ENCODE assay signal across 18 mouse cellular contexts in genomic region chr16:18152769-18153445, GRCm38 (mm10). TPM values are rescaled to one million over a fixed set of nuclear protein-coding genes. Genes with fewer than 3 reads are reported as not detected.
DNase-seq lines count a peak whose midpoint lies in the region; ATAC-seq and TF ChIP-seq lines count a peak whose summit lies in the region.
"Had no signal": no experiment of that assay in that cellular context is flagged by ENCODE, and none has a peak within 500 bp of the region (broad histone marks: within the 10 kb centered on the region; RNA-seq: fewer than 3 reads in every experiment).

No protein-coding gene starts in this region.

- no peak overlapping the region for H3K4me2 ChIP-seq in forebrain, embryonic 12.5 days
- H3K4me2 ChIP-seq in hindbrain, postnatal 0 days (ENCODE audit: low read depth, low read length) = no peak overlapping the region
- H3K4me2 ChIP-seq: midbrain, embryonic 11.5 days; neural tube, embryonic 13.5 days had no signal

- H3K9ac ChIP-seq in forebrain, embryonic 12.5 days = no peak overlapping the region
- no peak overlapping the region for H3K9ac ChIP-seq in hindbrain, postnatal 0 days (replicated peaks; ENCODE audit: low read length)

- peaks cover 68% of the 10 kb centered on the region for H3K4me1 ChIP-seq in forebrain, embryonic 10.5 days
- H3K4me1 ChIP-seq in forebrain, embryonic 12.5 days = peaks cover 72% of the 10 kb centered on the region
- H3K4me1 ChIP-seq in embryonic facial prominence, embryonic 10.5 days = peaks cover 48% of the 10 kb centered on the region
- H3K4me1 ChIP-seq in hindbrain, postnatal 0 days (ENCODE audit: insufficient read depth, low read length) = peaks cover 36% of the 10 kb centered on the region

- DNase-seq in forebrain, embryonic 10.5 days (ENCODE audit: extremely low spot score, low spot score) = no peak
- DNase-seq in layer of hippocampus, adult 9-11 months = peak; percentile 76
- no peak for DNase-seq in layer of hippocampus, postnatal 14 days (ENCODE audit: low spot score in 2 of 2)
- no peak for DNase-seq in embryonic facial prominence, embryonic 10.5 days (ENCODE audit: low spot score)
- peak; percentile 47 for DNase-seq in right cerebral cortex, postnatal 14 days
- DNase-seq in hindbrain, postnatal 0 days (ENCODE audit: low spot score) = no peak
- no peak for DNase-seq in embryo, embryonic 10.5 days (ENCODE audit: low spot score)
- DNase-seq: adrenal gland, postnatal 10 days; heart, postnatal 4 days; kidney, adult 2 months; kidney, postnatal 14 days; lung, adult 2 months; lung, postnatal 4 days; thymus, adult 2 months had no signal

- H3K27me3 ChIP-seq in forebrain, embryonic 10.5 days (ENCODE audit: poor library complexity, severe bottlenecking) = peaks cover 10% of the 10 kb centered on the region
- H3K27me3 ChIP-seq in forebrain, embryonic 12.5 days = no peaks in the 10 kb centered on the region
- peaks cover 19% of the 10 kb centered on the region for H3K27me3 ChIP-seq in embryonic facial prominence, embryonic 10.5 days (replicated peaks; ENCODE audit: low read depth, poor library complexity, severe bottlenecking)
- no peaks in the 10 kb centered on the region for H3K27me3 ChIP-seq in hindbrain, postnatal 0 days (ENCODE audit: insufficient read depth, low read length)
- H3K27me3 ChIP-seq: neural tube, embryonic 13.5 days had no signal

- peak overlapping the region; percentile 40; the same call in 1 of the 2 replicates for H3K27ac ChIP-seq in forebrain, embryonic 10.5 days
- no peak overlapping the region for H3K27ac ChIP-seq in forebrain, embryonic 12.5 days
- H3K27ac ChIP-seq in embryonic facial prominence, embryonic 10.5 days (replicated peaks) = 0 out of 2 replicates have a peak overlapping the region, but pooled peaks have one; percentile 10
- no peak overlapping the region for H3K27ac ChIP-seq in hindbrain, postnatal 0 days

- H3K36me3 ChIP-seq in forebrain, embryonic 10.5 days (replicated peaks) = no peaks in the 10 kb centered on the region
- H3K36me3 ChIP-seq in forebrain, embryonic 12.5 days (replicated peaks) = peaks cover 8% of the 10 kb centered on the region; the same call in 1 of the 2 replicates
- no peaks in the 10 kb centered on the region for H3K36me3 ChIP-seq in embryonic facial prominence, embryonic 10.5 days (replicated peaks)
- H3K36me3 ChIP-seq in hindbrain, postnatal 0 days (ENCODE audit: insufficient read depth, low read length) = no peaks in the 10 kb centered on the region

- no peak overlapping the region for H3K4me3 ChIP-seq in forebrain, embryonic 10.5 days
- no peak overlapping the region for H3K4me3 ChIP-seq in forebrain, embryonic 12.5 days (replicated peaks)
- no peak overlapping the region for H3K4me3 ChIP-seq in embryonic facial prominence, embryonic 10.5 days
- H3K4me3 ChIP-seq in hindbrain, postnatal 0 days (ENCODE audit: low read length) = no peak overlapping the region
- H3K4me3 ChIP-seq: neural tube, embryonic 13.5 days had no signal

- no peak for TF ChIP-seq CTCF in hindbrain, postnatal 0 days (IDR thresholded peaks at IDR 0.05; ENCODE audit: low read depth)

- no peaks in the 10 kb centered on the region for H3K9me3 ChIP-seq in forebrain, embryonic 10.5 days
- no peaks in the 10 kb centered on the region for H3K9me3 ChIP-seq in forebrain, embryonic 12.5 days
- no peaks in the 10 kb centered on the region for H3K9me3 ChIP-seq in embryonic facial prominence, embryonic 10.5 days
- H3K9me3 ChIP-seq in hindbrain, postnatal 0 days (ENCODE audit: low read length) = no peaks in the 10 kb centered on the region
- H3K9me3 ChIP-seq: neural tube, embryonic 13.5 days had no signal

- no peak for ATAC-seq in forebrain, embryonic 12.5 days (ENCODE audit: low FRiP score)
- no peak for ATAC-seq in hindbrain, postnatal 0 days

- WGBS in forebrain, embryonic 10.5 days = 87% methylated on average over 9 of the region's 9 CpGs
- 89% methylated on average over 9 of the region's 9 CpGs for WGBS in forebrain, embryonic 12.5 days
- 89% methylated on average over 9 of the region's 9 CpGs for WGBS in embryonic facial prominence, embryonic 10.5 days
- whole genome bisulfite sequencing in hindbrain, postnatal 0 days = 90% methylated on average over 9 of the region's 9 CpGs

RNA-seq across cellular contexts. Expression of gene Rtn4r, which starts 25.5 kb away (rescaled TPM):
- 0.87 and 1.2 TPM in 2 replicates for polyA plus RNA-seq in forebrain, embryonic 10.5 days (2016; fragmentation: Nextera tagmentation; extraction: Ambion mirVana)
- 5.4 and 6.2 TPM in 2 replicates for polyA plus RNA-seq in forebrain, embryonic 12.5 days (2016; fragmentation: Nextera tagmentation; extraction: Ambion mirVana)
- 10 to 100 TPM; 77.1 to 85.6 TPM for total RNA-seq in layer of hippocampus, postnatal 14 days (2021)
- 0.87 and 1.4 TPM in 2 replicates for polyA plus RNA-seq in embryonic facial prominence, embryonic 10.5 days (2016; fragmentation: Nextera tagmentation; extraction: Ambion mirVana)
- total RNA-seq in hindbrain, postnatal 0 days (2014; rRNA removed) = 38.2 and 55.7 TPM in 2 replicates
- polyA plus RNA-seq in hindbrain, postnatal 0 days (2015; fragmentation: Nextera tagmentation; extraction: Ambion mirVana) = 20.4 and 23.1 TPM in 2 replicates
- total RNA-seq: liver, adult 2 months had no signal
- polyA plus RNA-seq: liver, adult 2 months had no signal

Comparison
In these comparisons a context has a peak if more than half of its experiments do, and no peak if none do; other contexts are left out.
1. DNase-seq: peak in layer of hippocampus, adult 9-11 months (single experiment) and right cerebral cortex, postnatal 14 days (single experiment); none in forebrain, embryonic 10.5 days (single experiment), layer of hippocampus, postnatal 14 days (0 of 2), embryonic facial prominence, embryonic 10.5 days (single experiment), hindbrain, postnatal 0 days (single experiment) and embryo, embryonic 10.5 days (single experiment).
2. H3K27ac ChIP-seq: peak in forebrain, embryonic 10.5 days (single experiment) and embryonic facial prominence, embryonic 10.5 days (single experiment); none in forebrain, embryonic 12.5 days (single experiment) and hindbrain, postnatal 0 days (single experiment).